Mouse (Mus musculus) kidney, adult 2 months (tissue): ENCODE data around the gene Ttll11. TPM values are rescaled to one million over a fixed set of nuclear protein-coding genes. Genes with fewer than 3 reads are reported as not detected.

Experiments
- DNase-seq: peaks from one replicate; pipeline ENCODE4 v3.0.0; 2021
- H3K27ac ChIP-seq: fragments of 200-500 bp; 2 replicates; pipeline ENCODE4 v1.5.1; 2012; ENCODE audit warnings: low read depth, low read length, control low read depth, inconsistent platforms; ENCODE audit not compliant: insufficient read depth
- H3K27me3 ChIP-seq: fragments of 200-500 bp; replicated peaks from 2 replicates; pipeline ENCODE4 v1.6.1; 2012; ENCODE audit warnings: mild to moderate bottlenecking, moderate library complexity, low read length, inconsistent platforms; ENCODE audit not compliant: control insufficient read depth, insufficient read depth
- H3K36me3 ChIP-seq: fragments of 200-500 bp; 2 replicates; pipeline ENCODE4 v1.6.1; 2012; ENCODE audit warnings: mild to moderate bottlenecking, moderate library complexity, low read length, inconsistent platforms; ENCODE audit not compliant: control insufficient read depth, insufficient read depth
- H3K4me1 ChIP-seq: fragments of 200-500 bp; 2 replicates; pipeline ENCODE4 v1.6.1; 2011; ENCODE audit warnings: low read length; ENCODE audit not compliant: control insufficient read depth, insufficient read depth
- H3K4me3 ChIP-seq: fragments of 200-500 bp; 2 replicates; pipeline ENCODE4 v1.5.1; 2011; ENCODE audit warnings: mild to moderate bottlenecking, low read depth, low read length, control low read depth; ENCODE audit not compliant: insufficient read depth
- CTCF ChIP-seq: fragments of 200-500 bp; conservative IDR thresholded peaks from 2 replicates; pipeline ENCODE4 v1.5.1; 2011; ENCODE audit warnings: low read depth, mild to moderate bottlenecking, control low read depth, low read length, moderate library complexity, mixed read lengths; ENCODE audit not compliant: insufficient read depth, insufficient read length
- POLR2A ChIP-seq: fragments of 200-500 bp; IDR thresholded peaks from one replicate; pipeline ENCODE4 v1.6.1; 2011; ENCODE audit warnings: low read depth, low read length, control low read depth
- WGBS: fragments of 180-500 bp; shearing (Covaris S2); methylation state at CpG from one replicate; pipeline ENCODE4 v1.1.7; 2018; 5-methylcytosine and 5-hydroxymethylcytosine counted together
- polyA plus RNA-seq: library from polyadenylated mRNA; depleted of rRNA; stranded (reverse); fragments of >200 nt; gene quantifications from 2 replicates; pipeline ENCODE4 v1.2.3, GENCODE M21; 2012; rRNA removed

The Ttll11 gene
- 0.41 and 0.84 TPM in 2 replicates for polyA plus RNA-seq

GRCm38 (mm10) chr2:35979644-35980021 is at the start of gene Ttll11:
TSS of gene Ttll11 (minus strand) at chr2:35979913.
- no peaks in the 10 kb centered on the region for H3K27me3 ChIP-seq
- H3K4me1 ChIP-seq: peaks cover 6% of the 10 kb centered on the region; the same call in 1 of the 2 replicates
- H3K36me3 ChIP-seq: no peaks in the 10 kb centered on the region
- peak within 1 kb of the TSS; percentile 64 for H3K27ac ChIP-seq
- TF ChIP-seq CTCF (no peak), POLR2A (no peak)
- 1% methylated on average over 42 of the region's 42 CpGs for WGBS
- peak within 1 kb of the TSS; percentile 67 for H3K4me3 ChIP-seq
- DNase-seq: peak; percentile 98

GRCm38 (mm10) chr2:36023291-36023690 is 43.6 kb upstream of the Ttll11 start:
- Histone ChIP-seq H3K36me3 (no peaks in the 10 kb centered on the region), H3K4me1 (no peaks in the 10 kb centered on the region), H3K4me3 (no peak overlapping the region), H3K27ac (no peak overlapping the region), H3K27me3 (no peaks in the 10 kb centered on the region)
- no peak for TF ChIP-seq CTCF
- TF ChIP-seq POLR2A: no peak
- DNase-seq: peak; percentile 90
- WGBS: 53% methylated on average over 3 of the region's 3 CpGs

DNA sequence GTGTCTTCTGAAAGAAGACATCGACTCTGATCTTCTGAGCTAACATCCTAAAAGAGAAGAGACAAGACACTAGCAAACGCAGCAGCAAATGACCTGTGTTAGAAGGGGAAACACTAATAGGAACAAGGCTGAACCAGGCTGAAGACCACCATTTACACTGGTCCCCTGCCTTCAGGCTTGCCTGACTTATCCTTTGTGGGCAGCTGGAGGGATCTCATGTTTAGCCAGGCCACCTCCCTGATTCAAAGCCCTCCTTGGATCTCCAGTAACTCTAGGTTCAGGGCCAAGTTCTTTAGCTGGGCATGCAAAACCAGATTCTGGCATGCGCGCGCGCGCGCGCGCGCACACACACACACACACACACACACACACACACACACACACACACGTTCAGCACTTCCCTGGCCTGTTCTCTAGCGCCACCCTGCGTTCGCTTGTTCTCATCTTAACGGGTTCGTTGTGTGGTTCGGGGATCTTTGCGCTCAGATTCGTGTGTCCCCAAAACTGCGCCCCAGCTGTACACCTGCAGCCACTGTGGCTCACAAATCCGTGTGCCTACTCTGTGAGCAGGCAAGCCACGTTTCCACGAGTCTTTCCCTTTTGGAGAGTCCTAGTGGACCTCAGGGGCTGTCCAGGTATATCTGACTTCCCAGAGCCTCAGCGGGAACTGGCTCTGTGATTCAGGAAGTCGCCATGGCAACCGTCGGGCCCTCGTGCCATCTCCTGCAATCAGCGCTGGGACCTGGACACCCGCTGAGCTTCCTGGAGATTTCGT is 41.9 kb upstream of the Ttll11 start:
- H3K4me3 ChIP-seq: no peak overlapping the region
- DNase-seq: peak; percentile 74
- WGBS: 14% methylated on average over 32 of the region's 32 CpGs
- no peak overlapping the region for H3K27ac ChIP-seq
- peak; percentile 70 for TF ChIP-seq CTCF
- no peak for TF ChIP-seq POLR2A
- no peaks in the 10 kb centered on the region for H3K4me1 ChIP-seq
- H3K36me3 ChIP-seq: no peaks in the 10 kb centered on the region
- no peaks in the 10 kb centered on the region for H3K27me3 ChIP-seq

GRCm38 (mm10) chr2:36013010-36013409 is 33.3 kb upstream of the Ttll11 start:
- DNase-seq: peak; percentile 83
- no peak for TF ChIP-seq CTCF
- WGBS: 38% methylated on average over 12 of the region's 12 CpGs
- 0 out of 2 replicates have a peak, but pooled peaks cover 4% of the 10 kb centered on the region for H3K4me1 ChIP-seq
- no peak overlapping the region for H3K27ac ChIP-seq
- no peak overlapping the region for H3K4me3 ChIP-seq
- H3K27me3 ChIP-seq: no peaks in the 10 kb centered on the region
- H3K36me3 ChIP-seq: no peaks in the 10 kb centered on the region

- no peak for DNase-seq
- Histone ChIP-seq H3K36me3 (no peaks in the 10 kb centered on the region), H3K27me3 (no peaks in the 10 kb centered on the region), H3K4me3 (peak overlapping the region; percentile 35; the same call in 1 of the 2 replicates), H3K27ac (no peak overlapping the region), H3K4me1 (0 out of 2 replicates have a peak, but pooled peaks cover 4% of the 10 kb centered on the region)
- WGBS: 2% methylated on average over 44 of the region's 44 CpGs
- TF ChIP-seq CTCF (no peak), POLR2A (no peak)
Measured at GRCm38 (mm10) chr2:36011331-36011825, 31.7 kb upstream of the Ttll11 start.

- WGBS: 71% methylated on average over 8 of the region's 8 CpGs
- H3K4me3 ChIP-seq: no peak overlapping the region
- no peak for DNase-seq
- H3K4me1 ChIP-seq: 0 out of 2 replicates have a peak, but pooled peaks cover 4% of the 10 kb centered on the region
- TF ChIP-seq POLR2A: no peak
- TF ChIP-seq CTCF: no peak
- H3K36me3 ChIP-seq: no peaks in the 10 kb centered on the region
- H3K27me3 ChIP-seq: no peaks in the 10 kb centered on the region
- no peak overlapping the region for H3K27ac ChIP-seq
Measured at GRCm38 (mm10) chr2:36010579-36010978, 30.9 kb upstream of the Ttll11 start.

- peak; percentile 68 for DNase-seq
- WGBS: 25% methylated on average over 4 of the region's 4 CpGs
- Histone ChIP-seq H3K36me3 (no peaks in the 10 kb centered on the region), H3K4me3 (no peak overlapping the region), H3K27ac (no peak overlapping the region), H3K27me3 (no peaks in the 10 kb centered on the region), H3K4me1 (0 out of 2 replicates have a peak, but pooled peaks cover 4% of the 10 kb centered on the region)
- no peak for TF ChIP-seq POLR2A
- TF ChIP-seq CTCF: peak; percentile 85
Measured at GRCm38 (mm10) chr2:36009386-36009785, 29.7 kb upstream of the Ttll11 start.
